13 mouse cellular contexts compared by ENCODE assay signal in genomic region chr11:113121307-113121706, GRCm38 (mm10).
DNase-seq lines count a peak whose midpoint lies in the region; ATAC-seq and TF ChIP-seq lines count a peak whose summit lies in the region.
"Had no signal": no experiment of that assay in that cellular context is flagged by ENCODE, and none has a peak within 500 bp of the region (broad histone marks: within the 10 kb centered on the region; RNA-seq: fewer than 3 reads in every experiment).

No protein-coding gene starts in this region.

- WGBS in heart, embryonic 12.5 days, result 36% methylated on average over 12 of the region's 12 CpGs
- WGBS in forebrain, embryonic 10.5 days, result 44% methylated on average over 12 of the region's 12 CpGs
- WGBS in limb, embryonic 12.5 days, result 23% methylated on average over 12 of the region's 12 CpGs

- intact Hi-C loops in heart, postnatal 14 days (cut with DNase I), result no loop called here
- intact Hi-C loops in gastrocnemius, postnatal 36 days (cut with DNase I), result no loop called here

- no peak overlapping the region for H3K4me3 ChIP-seq in heart, embryonic 12.5 days
- peak overlapping the region; percentile 63 for H3K4me3 ChIP-seq in E14TG2a.4 (replicated peaks; ENCODE audit: low read length)
- H3K4me3 ChIP-seq in forebrain, embryonic 10.5 days, result no peak overlapping the region
- no peak overlapping the region for H3K4me3 ChIP-seq in limb, embryonic 12.5 days (replicated peaks)
- H3K4me3 ChIP-seq: embryonic facial prominence, embryonic 13.5 days; stomach, embryonic 15.5 days had no signal

- peaks cover 24% of the 10 kb centered on the region for H3K4me1 ChIP-seq in heart, embryonic 12.5 days (replicated peaks)
- peaks cover 38% of the 10 kb centered on the region for H3K4me1 ChIP-seq in E14TG2a.4 (replicated peaks; ENCODE audit: low read depth, low read length)
- peaks cover 38% of the 10 kb centered on the region for H3K4me1 ChIP-seq in forebrain, embryonic 10.5 days
- H3K4me1 ChIP-seq in limb, embryonic 12.5 days (replicated peaks), result peaks cover 36% of the 10 kb centered on the region

- H3K9ac ChIP-seq in heart, embryonic 12.5 days, result 0 out of 2 replicates have a peak overlapping the region, but pooled peaks have one; percentile 2
- no peak overlapping the region for H3K9ac ChIP-seq in limb, embryonic 12.5 days (replicated peaks)
- H3K9ac ChIP-seq: embryonic facial prominence, embryonic 13.5 days; stomach, embryonic 15.5 days had no signal

- no peak for DNase-seq in heart, postnatal 14 days
- no peak for DNase-seq in forebrain, embryonic 10.5 days (ENCODE audit: extremely low spot score, low spot score)
- DNase-seq in gastrocnemius, postnatal 36 days, result no peak
- DNase-seq in urinary bladder, postnatal 36 days (ENCODE audit: low spot score in 2 of 2), result no peak
- no peak for DNase-seq in spleen, postnatal 36 days (ENCODE audit: low spot score in 2 of 2)
- DNase-seq: B cell, adult 2 months; kidney, adult 2 months had no signal

- no peaks in the 10 kb centered on the region for H3K9me3 ChIP-seq in heart, embryonic 12.5 days (replicated peaks)
- H3K9me3 ChIP-seq in E14TG2a.4 (ENCODE audit: low read length), result peaks cover 14% of the 10 kb centered on the region; the same call in 1 of the 2 replicates
- H3K9me3 ChIP-seq in forebrain, embryonic 10.5 days, result no peaks in the 10 kb centered on the region
- H3K9me3 ChIP-seq in limb, embryonic 12.5 days, result no peaks in the 10 kb centered on the region
- H3K9me3 ChIP-seq: stomach, embryonic 15.5 days had no signal

- H3K36me3 ChIP-seq in heart, embryonic 12.5 days, result no peaks in the 10 kb centered on the region
- no peaks in the 10 kb centered on the region for H3K36me3 ChIP-seq in E14TG2a.4 (ENCODE audit: insufficient read depth, low read length)
- H3K36me3 ChIP-seq in forebrain, embryonic 10.5 days (replicated peaks), result peaks cover 7% of the 10 kb centered on the region; the same call in 1 of the 2 replicates
- peaks cover 14% of the 10 kb centered on the region; the same call in 1 of the 2 replicates for H3K36me3 ChIP-seq in limb, embryonic 12.5 days
- H3K36me3 ChIP-seq: stomach, embryonic 15.5 days had no signal

- H3K27ac ChIP-seq in heart, embryonic 12.5 days (ENCODE audit: poor library complexity, severe bottlenecking), result no peak overlapping the region
- H3K27ac ChIP-seq in forebrain, embryonic 10.5 days, result peak overlapping the region; percentile 74
- peak overlapping the region; percentile 88 for H3K27ac ChIP-seq in limb, embryonic 12.5 days
- H3K27ac ChIP-seq: embryonic facial prominence, embryonic 13.5 days; macrophage; stomach, embryonic 15.5 days had no signal

- H3K27me3 ChIP-seq in heart, embryonic 12.5 days (replicated peaks), result no peaks in the 10 kb centered on the region
- peaks cover 24% of the 10 kb centered on the region for H3K27me3 ChIP-seq in E14TG2a.4 (ENCODE audit: insufficient read depth, low read length)
- H3K27me3 ChIP-seq in forebrain, embryonic 10.5 days (ENCODE audit: poor library complexity, severe bottlenecking), result no peaks in the 10 kb centered on the region
- no peaks in the 10 kb centered on the region for H3K27me3 ChIP-seq in limb, embryonic 12.5 days
- H3K27me3 ChIP-seq: embryonic facial prominence, embryonic 13.5 days; stomach, embryonic 15.5 days had no signal

- no peak for ATAC-seq in heart, embryonic 12.5 days (ENCODE audit: insufficient number of reproducible peaks, low FRiP score)
- ATAC-seq in limb, embryonic 12.5 days (ENCODE audit: insufficient number of reproducible peaks, insufficient read depth, low FRiP score, low TSS enrichment, low read depth), result peak; percentile 81; the same call in 1 of the 2 replicates

- H3K4me2 ChIP-seq in heart, embryonic 12.5 days, result peak overlapping the region; percentile 27; the same call in 1 of the 2 replicates
- peak overlapping the region; percentile 42 for H3K4me2 ChIP-seq in limb, embryonic 12.5 days
- H3K4me2 ChIP-seq: embryonic facial prominence, embryonic 13.5 days; stomach, embryonic 15.5 days had no signal

- TF ChIP-seq CTCF in E14TG2a.4 (conservative IDR thresholded peaks at IDR 0.05; ENCODE audit: low read length), result no peak
